In the genomic region with DNA sequence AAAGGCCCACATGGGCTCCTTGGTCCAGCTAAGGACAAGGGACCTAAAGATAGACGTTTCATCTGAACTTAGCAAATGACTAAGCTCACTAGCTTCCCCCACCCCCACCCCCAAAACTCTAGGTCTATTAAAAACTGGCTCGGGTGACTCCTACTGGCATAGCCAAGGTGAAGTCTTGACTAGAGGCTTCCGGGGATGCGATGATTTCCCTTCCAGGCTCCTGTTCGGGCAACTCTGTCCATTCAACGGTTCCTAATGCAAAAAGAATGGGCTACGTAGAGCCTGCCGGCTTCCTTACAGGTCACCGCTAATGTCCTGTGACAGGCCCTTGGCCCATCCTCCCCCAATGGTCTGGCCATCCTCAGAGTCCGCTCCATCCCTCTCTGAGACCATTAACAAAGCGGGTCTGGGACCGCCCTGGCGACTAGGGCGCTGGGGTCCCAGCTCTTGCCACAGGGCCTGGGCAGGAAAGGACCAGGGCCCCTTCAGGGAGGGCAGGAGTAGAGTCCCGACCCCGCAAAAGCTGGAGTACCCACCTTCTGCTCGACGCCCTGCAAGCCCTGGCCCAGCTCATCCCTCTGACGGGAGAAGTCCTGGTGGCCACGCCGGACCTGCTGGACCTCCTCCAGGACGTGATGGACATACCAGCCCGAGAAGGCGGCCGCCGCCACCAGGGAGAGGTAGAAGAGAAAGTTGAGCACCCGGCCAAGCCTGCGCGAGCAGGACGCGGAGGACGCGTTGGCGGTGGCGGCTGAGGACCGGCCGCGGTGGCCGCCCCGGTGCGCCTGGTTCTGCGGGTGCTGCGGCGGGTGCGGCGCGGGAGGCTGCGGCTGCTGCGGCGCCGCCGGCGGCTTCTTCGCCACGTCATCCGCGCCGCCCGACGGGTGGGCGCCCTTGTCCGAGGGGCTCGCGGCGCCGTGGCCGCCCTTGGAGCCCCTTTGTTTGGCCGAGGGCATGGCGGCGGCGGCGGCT, we compare ENCODE assay signal across 8 mouse cellular contexts. TPM values are rescaled to one million over a fixed set of nuclear protein-coding genes. Genes with fewer than 3 reads are reported as not detected.
A peak's percentile ranks its signal among the peaks of the same experiment; 100 is the strongest.
DNase-seq lines count a peak whose midpoint lies in the region; ATAC-seq and TF ChIP-seq lines count a peak whose summit lies in the region.

No protein-coding gene starts in this region.

- H3K27me3 ChIP-seq in thymus, adult 2 months (ENCODE audit: control insufficient read depth, insufficient read depth, low read length): peaks cover 8% of the 10 kb centered on the region; the same call in 1 of the 2 replicates
- no peaks in the 10 kb centered on the region for H3K27me3 ChIP-seq in intestine, embryonic 15.5 days (replicated peaks)
- H3K27me3 ChIP-seq in liver, embryonic 13.5 days: peaks cover 74% of the 10 kb centered on the region
- no peaks in the 10 kb centered on the region; the same call in 1 of the 2 replicates for H3K27me3 ChIP-seq in neural tube, embryonic 12.5 days (replicated peaks)

- peaks cover 9% of the 10 kb centered on the region for H3K4me1 ChIP-seq in thymus, adult 2 months (replicated peaks; ENCODE audit: control insufficient read depth, insufficient read depth, low read length)
- H3K4me1 ChIP-seq in intestine, embryonic 15.5 days (replicated peaks): peaks cover 26% of the 10 kb centered on the region
- H3K4me1 ChIP-seq in liver, embryonic 13.5 days (replicated peaks): peaks cover 16% of the 10 kb centered on the region
- H3K4me1 ChIP-seq in neural tube, embryonic 12.5 days: peaks cover 38% of the 10 kb centered on the region

- peak overlapping the region; percentile 46 for H3K4me3 ChIP-seq in thymus, adult 2 months (ENCODE audit: control insufficient read depth, insufficient read depth, low read length)
- peak overlapping the region; percentile 83 for H3K4me3 ChIP-seq in intestine, embryonic 15.5 days (replicated peaks)
- H3K4me3 ChIP-seq in liver, embryonic 13.5 days (replicated peaks): peak overlapping the region; percentile 66
- peak overlapping the region; percentile 91 for H3K4me3 ChIP-seq in neural tube, embryonic 12.5 days

- no peaks in the 10 kb centered on the region for H3K9me3 ChIP-seq in intestine, embryonic 15.5 days
- H3K9me3 ChIP-seq in liver, embryonic 13.5 days (replicated peaks): no peaks in the 10 kb centered on the region
- H3K9me3 ChIP-seq in neural tube, embryonic 12.5 days: no peaks in the 10 kb centered on the region

- intact Hi-C loops in gastrocnemius, postnatal 36 days (cut with DNase I): loop anchor here (5.0 kb wide), 1 partner anchor 39 kb away; no protein-coding TSS in a partner anchor

- DNase-seq in thymus, adult 2 months: no peak
- no peak for DNase-seq in thymus, postnatal 0 days (ENCODE audit: low spot score)
- DNase-seq in gastrocnemius, postnatal 36 days: peak; percentile 50 to 55
- DNase-seq in liver, embryonic 13.5 days: no peak
- peak; percentile 61 for DNase-seq in urinary bladder, postnatal 14 days (ENCODE audit: low spot score)

- H3K27ac ChIP-seq in thymus, adult 2 months (ENCODE audit: control insufficient read depth, insufficient read depth, low read length): no peak overlapping the region
- peak overlapping the region; percentile 82 for H3K27ac ChIP-seq in intestine, embryonic 15.5 days
- H3K27ac ChIP-seq in liver, embryonic 13.5 days: peak overlapping the region; percentile 34; the same call in 1 of the 2 replicates
- peak overlapping the region; percentile 81 for H3K27ac ChIP-seq in neural tube, embryonic 12.5 days

- ATAC-seq in common myeloid progenitor, adult 5-6 weeks (replicated peaks; ENCODE audit: low read depth, poor library complexity, severe bottlenecking): 0 out of 2 replicates have a peak, but pooled peaks have one; percentile 23
- ATAC-seq in intestine, embryonic 15.5 days: peak; percentile 66
- ATAC-seq in liver, embryonic 13.5 days (ENCODE audit: low read depth): no peak
- peak; percentile 48 for ATAC-seq in neural tube, embryonic 12.5 days (ENCODE audit: low FRiP score, low read depth)

- H3K9ac ChIP-seq in intestine, embryonic 15.5 days: peak overlapping the region; percentile 82
- H3K9ac ChIP-seq in liver, embryonic 13.5 days: peak overlapping the region; percentile 64
- peak overlapping the region; percentile 97 for H3K9ac ChIP-seq in neural tube, embryonic 12.5 days

- no peak for TF ChIP-seq POLR2A in thymus, adult 2 months (IDR thresholded peaks at IDR 0.05; ENCODE audit: control insufficient read depth, extremely low read depth, insufficient read depth, low read length, poor library complexity)

- H3K36me3 ChIP-seq in thymus, adult 2 months (ENCODE audit: control insufficient read depth, insufficient read depth, low read length): no peaks in the 10 kb centered on the region
- 0 out of 2 replicates have a peak, but pooled peaks cover 3% of the 10 kb centered on the region for H3K36me3 ChIP-seq in intestine, embryonic 15.5 days
- no peaks in the 10 kb centered on the region for H3K36me3 ChIP-seq in liver, embryonic 13.5 days
- peaks cover 12% of the 10 kb centered on the region for H3K36me3 ChIP-seq in neural tube, embryonic 12.5 days

- WGBS in thymus, adult 2 months: 10% methylated on average over 72 of the region's 72 CpGs
- 1% methylated on average over 69 of the region's 72 CpGs for WGBS in intestine, embryonic 15.5 days
- 4% methylated on average over 72 of the region's 72 CpGs for WGBS in liver, embryonic 13.5 days (ENCODE audit: insufficient replicate concordance)
- under 1% methylated on average over 67 of the region's 72 CpGs for WGBS in neural tube, embryonic 12.5 days

- H3K4me2 ChIP-seq in intestine, embryonic 15.5 days (replicated peaks): peak overlapping the region; percentile 73
- H3K4me2 ChIP-seq in liver, embryonic 13.5 days: peak overlapping the region; percentile 69
- H3K4me2 ChIP-seq in neural tube, embryonic 12.5 days (replicated peaks): peak overlapping the region; percentile 74

- TF ChIP-seq CTCF in thymus, adult 2 months (IDR thresholded peaks at IDR 0.05; ENCODE audit: borderline replicate concordance, control insufficient read depth, extremely low read depth, insufficient read depth, low read length, poor library complexity): no peak

RNA-seq across cellular contexts. Expression of a gene that starts 0.7 kb away (rescaled TPM):
- polyA plus RNA-seq in thymus, adult 2 months (2012; rRNA removed): 8.0 and 8.2 TPM in 2 replicates
- polyA plus RNA-seq in thymus, postnatal 0 days (2015; fragmentation: Nextera tagmentation; extraction: Ambion mirVana): 11.4 and 12.7 TPM in 2 replicates
- total RNA-seq in common myeloid progenitor, adult 5-6 weeks (2017): 32.7 and 35.9 TPM in 2 replicates
- total RNA-seq in gastrocnemius, postnatal 36 days (2021): 10 to 100 TPM; 12.7 to 13.8 TPM
- 59.8 and 61.2 TPM in 2 replicates for polyA plus RNA-seq in intestine, embryonic 15.5 days (2015; fragmentation: Nextera tagmentation; extraction: Ambion mirVana)
- polyA plus RNA-seq in liver, embryonic 13.5 days (2015; fragmentation: Nextera tagmentation; extraction: Ambion mirVana): 9.8 and 11.3 TPM in 2 replicates
- polyA plus RNA-seq in neural tube, embryonic 12.5 days (2016; fragmentation: Nextera tagmentation; extraction: Ambion mirVana): 99.1 and 101 TPM in 2 replicates

RNA-seq across cellular contexts. Expression of a gene that starts 43.2 kb away (rescaled TPM):
- 99.2 and 139 TPM in 2 replicates for polyA plus RNA-seq in thymus, adult 2 months (2012; rRNA removed)
- 41.8 TPM in 2 replicates for polyA plus RNA-seq in thymus, postnatal 0 days (2015; fragmentation: Nextera tagmentation; extraction: Ambion mirVana)
- 11.2 and 21.0 TPM in 2 replicates for total RNA-seq in common myeloid progenitor, adult 5-6 weeks (2017)
- 10 to 100 TPM; 55.9 to 65.8 TPM for total RNA-seq in gastrocnemius, postnatal 36 days (2021)
- 10.6 and 11.6 TPM in 2 replicates for polyA plus RNA-seq in intestine, embryonic 15.5 days (2015; fragmentation: Nextera tagmentation; extraction: Ambion mirVana)
- 39.0 and 46.5 TPM in 2 replicates for polyA plus RNA-seq in liver, embryonic 13.5 days (2015; fragmentation: Nextera tagmentation; extraction: Ambion mirVana)
- polyA plus RNA-seq in neural tube, embryonic 12.5 days (2016; fragmentation: Nextera tagmentation; extraction: Ambion mirVana): 21.6 and 23.2 TPM in 2 replicates

Comparison
In these comparisons a context has a peak if more than half of its experiments do, and no peak if none do; other contexts are left out.
1. DNase-seq: peak in gastrocnemius, postnatal 36 days (2 of 2) and urinary bladder, postnatal 14 days (single experiment); none in thymus, adult 2 months (single experiment), thymus, postnatal 0 days (single experiment) and liver, embryonic 13.5 days (single experiment).
2. Peak in every context shown above with its lines, with median percentiles within 50 percentile points of each other: H3K4me3 ChIP-seq, H3K4me2 ChIP-seq and H3K9ac ChIP-seq.